Mouse (Mus musculus) E14TG2a.4 (cell line): ENCODE measurements at regions not wholly inside any gene's neighbourhood (a gene's known extent, or its start where the extent isn't known, plus 50 kb on each side); places are given as distances from the start of the nearest gene placed in this dataset.

ENCODE experiments used
- CTCF ChIP-seq: conservative IDR thresholded peaks from 2 replicates; pipeline ENCODE4 v1.5.1; 2014; ENCODE audit warnings: low read length
- POU5F1 ChIP-seq: IDR thresholded peaks from 2 replicates; pipeline ENCODE4 v1.6.1; 2014; ENCODE audit warnings: low read length, borderline replicate concordance

GRCm38 (mm10) chr16:29842071-29842470, 222.1 kb upstream of the Hes1 start:
- TF ChIP-seq CTCF = no peak
- no peak for TF ChIP-seq POU5F1
